Mouse (Mus musculus) liver, adult 2 months (tissue): Measurements from ENCODE around the gene Tprn. TPM values are rescaled to one million over a fixed set of nuclear protein-coding genes. Genes with fewer than 3 reads are reported as not detected.
A peak's percentile ranks its signal among the peaks of the same experiment; 100 is the strongest.

ENCODE experiments used
- DNase-seq: peaks from one replicate; pipeline ENCODE4 v3.0.0-alpha.2; 2011; ENCODE audit warnings: low read depth, low spot score; ENCODE audit errors: extremely low read depth
- H3K27ac ChIP-seq: fragments of 200-500 bp; replicated peaks from 2 replicates; pipeline ENCODE4 v1.5.1; 2012; ENCODE audit warnings: low read depth, mild to moderate bottlenecking, control low read depth, inconsistent platforms, low read length; ENCODE audit not compliant: insufficient read depth
- H3K27me3 ChIP-seq: fragments of 200-500 bp; 2 replicates; pipeline ENCODE4 v1.6.1; 2012; ENCODE audit warnings: mild to moderate bottlenecking, moderate library complexity, low read length, inconsistent platforms; ENCODE audit not compliant: control insufficient read depth, insufficient read depth
- H3K36me3 ChIP-seq: fragments of 200-500 bp; 2 replicates; pipeline ENCODE4 v1.6.1; 2012; ENCODE audit warnings: low read length, inconsistent platforms; ENCODE audit not compliant: control insufficient read depth, insufficient read depth
- H3K4me1 ChIP-seq: fragments of 200-500 bp; 2 replicates; pipeline ENCODE4 v1.6.1; 2011; ENCODE audit warnings: low read length; ENCODE audit not compliant: control insufficient read depth, insufficient read depth
- H3K4me3 ChIP-seq: fragments of 200-500 bp; 2 replicates; pipeline ENCODE4 v1.5.1; 2011; ENCODE audit warnings: low read depth, mild to moderate bottlenecking, control low read depth, low read length, moderate library complexity; ENCODE audit not compliant: insufficient read depth
- H3K79me2 ChIP-seq: fragments of 200-500 bp; 2 replicates; pipeline ENCODE4 v1.6.1; 2012; ENCODE audit warnings: inconsistent platforms, mild to moderate bottlenecking, low read length, moderate library complexity; ENCODE audit not compliant: control insufficient read depth, insufficient read depth
- H3K9ac ChIP-seq: fragments of 200-500 bp; 2 replicates; pipeline ENCODE4 v1.6.1; 2012; ENCODE audit warnings: low read depth, mild to moderate bottlenecking, control low read depth, inconsistent platforms, low read length
- CTCF ChIP-seq: fragments of 200-500 bp; IDR thresholded peaks from 2 replicates; pipeline ENCODE4 v1.5.1; 2011; ENCODE audit warnings: low read depth, low read length, control low read depth
- POLR2A ChIP-seq: fragments of 200-500 bp; IDR thresholded peaks from 2 replicates; pipeline ENCODE4 v1.6.1; 2011; ENCODE audit warnings: low read length, control low read depth; ENCODE audit not compliant: insufficient read depth; ENCODE audit errors: extremely low read depth
- whole genome bisulfite sequencing: fragments of 180-500 bp; shearing (Covaris S2); methylation state at CpG from one replicate; pipeline ENCODE4 v1.1.7; 2018; 5-methylcytosine and 5-hydroxymethylcytosine counted together
- polyA plus RNA-seq: library from polyadenylated mRNA; depleted of rRNA; stranded (reverse); fragments of >200 nt; gene quantifications from 2 replicates; pipeline ENCODE4 v1.2.3, GENCODE M21; 2012; rRNA removed
- total RNA-seq: library from RNA; depleted of rRNA; stranded (reverse); fragments of >200 nt; gene quantifications from 2 replicates; pipeline ENCODE4 v1.2.3, GENCODE M21; 2014; rRNA removed

Gene Tprn
- 0.55 and 2.6 TPM in 2 replicates for total RNA-seq
- 4.2 and 4.3 TPM in 2 replicates for polyA plus RNA-seq

DNA sequence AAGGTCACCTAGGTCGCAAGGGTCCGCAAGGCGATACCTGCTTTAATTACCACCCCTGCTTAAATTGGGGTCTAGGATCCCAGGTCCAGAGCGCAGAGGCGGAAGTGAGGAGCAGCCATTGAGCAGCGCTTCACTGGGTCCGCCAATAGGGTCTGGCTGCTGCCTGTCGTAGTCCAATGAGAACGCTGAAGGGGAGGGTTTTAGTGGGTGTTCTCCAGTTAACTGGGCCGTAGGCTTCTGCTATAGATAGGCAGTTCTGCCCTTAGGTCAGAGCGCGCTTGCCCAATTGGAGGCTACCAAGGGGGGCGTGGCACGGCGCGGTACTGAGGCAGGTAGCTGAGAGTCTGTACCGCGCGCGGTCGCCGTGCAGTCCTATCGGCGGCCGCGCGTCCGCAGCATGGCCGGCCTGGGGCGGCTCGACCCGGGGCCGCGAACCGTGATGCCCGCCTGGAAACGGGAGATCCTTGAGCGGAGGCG, at the start of gene Tprn:
Gene Tprn, plus strand, starts transcription at position 328 of the 477 bp plus-strand sequence.
- TF ChIP-seq POLR2A (peak; percentile 72; the same call in 1 of the 2 replicates), CTCF (no peak)
- Histone ChIP-seq H3K79me2 (peaks cover 9% of the 10 kb centered on the region; the same call in 1 of the 2 replicates), H3K27ac (peak within 1 kb of the TSS; percentile 49), H3K4me3 (peak within 1 kb of the TSS; percentile 79), H3K9ac (peak within 1 kb of the TSS; percentile 78), H3K27me3 (no peaks in the 10 kb centered on the region), H3K36me3 (no peaks in the 10 kb centered on the region), H3K4me1 (peaks cover 17% of the 10 kb centered on the region)
- peak; percentile 97 for DNase-seq
- under 1% methylated on average over 39 of the region's 39 CpGs for WGBS

DNA sequence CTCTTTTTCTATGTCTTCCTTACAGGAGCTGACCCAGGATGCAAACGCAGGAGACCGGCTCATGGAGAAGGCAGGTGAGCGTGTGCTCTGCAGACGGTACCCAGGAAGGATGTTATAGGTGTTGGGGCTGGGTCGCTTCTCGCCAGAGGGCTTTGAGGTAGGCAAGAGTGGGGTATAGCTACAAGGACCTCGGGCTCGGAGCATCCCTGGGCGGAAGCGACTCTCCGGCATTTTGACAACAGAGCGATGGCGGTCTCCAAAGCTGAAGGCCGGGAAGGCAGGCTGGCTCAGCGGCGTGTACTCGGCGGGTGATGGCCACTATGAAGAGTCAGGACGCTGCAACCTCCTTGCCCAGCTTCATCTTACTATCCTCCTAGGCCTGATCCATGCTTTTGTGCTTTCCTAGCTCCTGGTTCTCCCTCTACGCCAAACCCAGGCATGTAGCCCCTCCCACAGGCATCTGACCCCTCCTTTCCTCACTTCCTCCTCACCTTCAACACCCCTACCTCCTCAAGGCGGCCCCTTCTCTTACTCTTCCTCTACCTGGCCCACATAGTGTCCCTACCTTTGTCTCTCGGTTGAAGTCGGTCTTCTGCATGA, 49.1 kb upstream of the Tprn start:
- WGBS: 79% methylated on average over 23 of the region's 23 CpGs
- no peak for DNase-seq
- Histone ChIP-seq H3K36me3 (peaks cover 2% of the 10 kb centered on the region; the same call in 1 of the 2 replicates), H3K4me3 (no peak overlapping the region), H3K9ac (no peak overlapping the region), H3K79me2 (peaks cover 16% of the 10 kb centered on the region; the same call in 1 of the 2 replicates), H3K27ac (no peak overlapping the region), H3K4me1 (peaks cover 10% of the 10 kb centered on the region), H3K27me3 (no peaks in the 10 kb centered on the region)
- TF ChIP-seq CTCF (no peak), POLR2A (no peak)

DNA sequence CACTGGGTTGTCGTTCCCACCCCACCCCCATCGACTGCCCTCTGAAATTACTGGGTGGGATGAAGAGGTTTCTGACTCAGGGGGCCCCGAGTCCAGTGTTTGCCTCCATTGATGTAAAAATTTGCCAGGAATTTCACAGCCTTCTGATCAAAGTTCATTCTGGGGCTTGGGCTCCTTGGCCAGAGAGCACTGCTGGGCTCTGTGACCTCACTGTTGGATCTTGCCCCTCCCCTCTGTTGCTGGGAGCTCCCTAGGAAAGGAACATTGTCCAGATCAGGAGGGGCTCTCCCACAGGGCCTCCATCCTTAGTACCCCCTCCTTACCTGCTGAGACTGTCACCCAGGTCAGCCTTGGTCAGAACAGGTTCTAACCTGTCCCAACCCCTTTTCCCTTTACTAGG, 48.0 kb upstream of the Tprn start, which contains the start of gene Stpg3:
Gene Stpg3, minus strand, starts transcription at position 194 of the 400 bp plus-strand sequence.
- WGBS: 66% methylated on average over 3 of the region's 3 CpGs
- DNase-seq: no peak

DNA sequence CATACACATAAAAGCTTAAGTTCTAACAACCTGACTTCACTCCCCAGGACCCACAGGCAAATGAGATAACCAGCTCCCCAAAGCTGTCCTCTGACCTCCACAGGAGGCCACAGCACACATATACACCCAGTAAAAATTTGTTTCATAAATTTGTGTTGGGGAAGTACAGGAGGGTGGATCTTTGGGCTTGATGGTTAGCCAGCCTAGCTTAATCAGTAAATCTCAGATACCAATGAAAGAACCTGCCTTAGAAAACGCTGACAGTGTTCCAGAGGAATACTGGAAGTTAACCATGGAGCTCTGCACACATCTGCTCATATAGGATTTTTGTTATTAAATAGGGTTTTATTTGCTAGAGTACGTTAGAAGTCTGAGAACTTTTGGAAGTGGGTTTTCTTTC, 44.8 kb upstream of the Tprn start:
- Histone ChIP-seq H3K27me3 (no peaks in the 10 kb centered on the region), H3K9ac (no peak overlapping the region), H3K27ac (no peak overlapping the region), H3K4me1 (no peaks in the 10 kb centered on the region), H3K79me2 (no peaks in the 10 kb centered on the region), H3K36me3 (no peaks in the 10 kb centered on the region; the same call in 1 of the 2 replicates), H3K4me3 (no peak overlapping the region)
- TF ChIP-seq CTCF (no peak), POLR2A (no peak)
- DNase-seq: no peak
- 70% methylated on average over 2 of the region's 2 CpGs for WGBS

More for the DNA sequence above, 48.0 kb upstream of the Tprn start, which contains the start of gene Stpg3:
- Histone ChIP-seq H3K4me1 (peaks cover 10% of the 10 kb centered on the region), H3K27me3 (no peaks in the 10 kb centered on the region), H3K36me3 (no peaks in the 10 kb centered on the region), H3K79me2 (peaks cover 16% of the 10 kb centered on the region; the same call in 1 of the 2 replicates), H3K9ac (no peak within 1 kb of the TSS), H3K27ac (no peak within 1 kb of the TSS), H3K4me3 (no peak within 1 kb of the TSS)
- TF ChIP-seq POLR2A (no peak), CTCF (no peak)

DNA sequence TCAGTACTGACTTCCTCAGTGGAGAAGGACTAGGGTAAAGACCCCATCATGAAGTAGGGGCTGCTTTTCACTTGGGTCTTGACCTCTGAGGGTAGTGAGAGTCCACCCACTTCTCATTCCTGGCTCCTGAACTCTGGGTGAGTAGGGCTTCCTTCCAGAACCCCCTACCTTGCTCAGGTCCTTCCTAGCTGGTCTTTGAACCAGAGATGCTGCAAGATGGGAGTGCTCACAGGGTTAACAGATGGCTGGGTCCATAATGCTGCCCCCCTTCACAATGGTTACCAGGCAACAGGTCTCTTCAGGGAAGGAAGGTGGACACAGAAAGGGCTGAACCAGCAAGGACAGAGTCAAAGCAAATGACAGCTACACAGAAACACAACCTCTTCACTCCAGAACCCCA, 44.0 kb upstream of the Tprn start, which contains the start of gene Fam166a:
Gene Fam166a, plus strand, starts transcription at position 301 of the 400 bp plus-strand sequence.
- no peaks in the 10 kb centered on the region for H3K4me1 ChIP-seq
- H3K27ac ChIP-seq: no peak within 1 kb of the TSS
- H3K36me3 ChIP-seq: no peaks in the 10 kb centered on the region; the same call in 1 of the 2 replicates
- H3K27me3 ChIP-seq: no peaks in the 10 kb centered on the region
- no peak within 1 kb of the TSS for H3K9ac ChIP-seq
- TF ChIP-seq CTCF (no peak), POLR2A (no peak)
- H3K4me3 ChIP-seq: no peak within 1 kb of the TSS
- no peaks in the 10 kb centered on the region for H3K79me2 ChIP-seq
- no peak for DNase-seq

DNA sequence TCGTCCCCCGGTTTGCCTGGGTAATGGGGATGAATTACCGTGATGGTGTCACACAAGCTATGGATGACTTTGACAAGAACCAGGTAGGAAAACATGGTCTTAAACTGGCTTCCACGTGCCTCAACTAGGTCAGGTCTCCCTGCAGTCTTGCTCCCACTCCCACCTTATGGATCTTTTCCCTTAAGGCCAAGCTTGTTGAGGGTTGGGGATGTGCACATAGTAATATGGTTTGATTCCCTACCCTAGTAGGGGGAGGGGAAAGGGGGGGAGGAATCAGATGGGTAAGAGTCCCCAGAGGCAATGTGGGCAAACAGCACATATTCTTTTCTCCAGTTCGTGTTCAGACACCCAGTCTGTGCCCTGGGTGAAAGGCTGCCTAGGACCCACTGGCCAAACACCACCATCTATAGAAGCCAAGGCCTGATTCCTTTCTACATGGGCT, 41.1 kb upstream of the Tprn start:
- no peaks in the 10 kb centered on the region for H3K4me1 ChIP-seq
- no peaks in the 10 kb centered on the region for H3K27me3 ChIP-seq
- DNase-seq: no peak
- H3K9ac ChIP-seq: no peak overlapping the region
- no peaks in the 10 kb centered on the region; the same call in 1 of the 2 replicates for H3K79me2 ChIP-seq
- TF ChIP-seq CTCF (no peak), POLR2A (no peak)
- H3K27ac ChIP-seq: no peak overlapping the region
- no peak overlapping the region for H3K4me3 ChIP-seq
- 78% methylated on average over 5 of the region's 5 CpGs for WGBS
- H3K36me3 ChIP-seq: no peaks in the 10 kb centered on the region; the same call in 1 of the 2 replicates
